Mouse (Mus musculus): ENCODE measurements around the gene Hnrnpul1. TPM values are rescaled to one million over a fixed set of nuclear protein-coding genes. Genes with fewer than 3 reads are reported as not detected.

The Hnrnpul1 gene
- polyA plus RNA-seq, 2 experiments = 26.5 to 36.5 TPM

DNA sequence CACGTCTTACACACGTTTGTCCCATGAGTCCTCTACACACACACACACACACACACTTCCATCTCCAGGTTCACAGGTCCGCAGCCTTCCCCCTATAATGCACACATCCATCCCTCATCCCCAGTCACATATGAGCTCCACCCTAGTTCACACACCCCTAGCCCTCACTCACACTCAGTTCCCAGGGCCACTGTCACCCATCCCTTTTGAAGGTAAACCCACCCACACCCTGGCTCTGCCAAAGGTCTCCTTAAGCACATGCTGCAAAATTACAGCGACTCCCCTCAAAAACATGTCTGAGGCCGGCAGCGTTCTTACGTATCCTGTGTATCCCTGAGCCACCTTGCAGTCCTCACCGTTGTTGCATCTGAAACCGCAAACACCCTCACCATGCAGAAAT lies 80.3 kb downstream of the Hnrnpul1 start:
- peaks cover 21% of the 10 kb centered on the region for H3K27me3 ChIP-seq (ENCODE audit: control insufficient read depth, insufficient read depth, low read length)
- no peak overlapping the region for H3K27ac ChIP-seq
- 15% methylated on average over 9 of the region's 9 CpGs for WGBS (ENCODE audit: insufficient replicate concordance)
- H3K4me3 ChIP-seq (ENCODE audit: insufficient read depth in 1 of 2, low read depth in 2 of 2, low read length in 2 of 2) = no peak overlapping the region; a peak in 1 of 4 replicates
- peak overlapping the region; percentile 66 for H3K4me2 ChIP-seq (ENCODE audit: low read depth)
- H3K9ac ChIP-seq (replicated peaks) = no peak overlapping the region
- no peaks in the 10 kb centered on the region for H3K36me3 ChIP-seq (replicated peaks; ENCODE audit: control insufficient read depth, insufficient read depth, low read depth)
- no peak for ATAC-seq (ENCODE audit: insufficient read depth)
- TF ChIP-seq CTCF (IDR thresholded peaks at IDR 0.05; ENCODE audit: low read depth) = no peak
- H3K9me3 ChIP-seq (ENCODE audit: control insufficient read depth, low read length) = no peaks in the 10 kb centered on the region
- no peak for DNase-seq (ENCODE audit: low read depth in 3 of 3, low spot score in 3 of 3)
- peaks cover 0 to 3% of the 10 kb centered on the region in 2 experiments; a peak in 2 of 4 replicates for H3K4me1 ChIP-seq (replicated peaks; ENCODE audit: control insufficient read depth in 2 of 2, insufficient read depth in 2 of 2, low read length in 1 of 2)

DNA sequence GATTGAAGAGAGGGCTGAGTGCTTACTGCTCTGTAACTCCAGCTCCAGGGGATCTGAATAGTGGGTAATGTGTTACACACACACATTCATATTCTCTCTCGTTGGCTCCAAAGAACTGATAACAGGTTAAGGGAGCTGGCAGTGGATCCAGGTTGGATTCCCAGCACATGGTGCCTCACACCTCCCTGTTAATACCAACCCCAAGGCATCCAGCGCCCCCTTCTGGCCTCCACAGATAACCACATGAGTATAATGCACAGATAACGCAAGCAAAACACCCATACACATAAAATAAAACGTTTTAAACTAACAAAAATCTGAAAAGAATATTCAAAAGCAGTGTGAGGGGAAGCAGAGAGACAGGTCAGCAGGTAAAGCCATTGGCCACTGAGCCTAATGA lies 82.1 kb downstream of the Hnrnpul1 start:
- no peak overlapping the region for H3K9ac ChIP-seq (replicated peaks)
- H3K4me3 ChIP-seq (ENCODE audit: insufficient read depth in 1 of 2, low read depth in 2 of 2, low read length in 2 of 2) = no peak overlapping the region
- ATAC-seq (ENCODE audit: insufficient read depth) = no peak
- no peaks in the 10 kb centered on the region for H3K9me3 ChIP-seq (ENCODE audit: control insufficient read depth, low read length)
- no peak for DNase-seq (ENCODE audit: low read depth in 3 of 3, low spot score in 3 of 3)
- TF ChIP-seq EP300 (IDR thresholded peaks at IDR 0.05; ENCODE audit: low read depth) = no peak
- peak; percentile 59 for TF ChIP-seq CTCF (IDR thresholded peaks at IDR 0.05; ENCODE audit: low read depth)
- H3K27me3 ChIP-seq (ENCODE audit: control insufficient read depth, insufficient read depth, low read length) = peaks cover 21% of the 10 kb centered on the region
- WGBS (ENCODE audit: insufficient replicate concordance) = 48% methylated on average over 4 of the region's 4 CpGs
- no peak overlapping the region for H3K27ac ChIP-seq
- no peak overlapping the region for H3K4me2 ChIP-seq (ENCODE audit: low read depth)
- H3K4me1 ChIP-seq (replicated peaks; ENCODE audit: control insufficient read depth in 2 of 2, insufficient read depth in 2 of 2, low read length in 1 of 2) = no peaks in the 10 kb centered on the region
- no peaks in the 10 kb centered on the region for H3K36me3 ChIP-seq (replicated peaks; ENCODE audit: control insufficient read depth, insufficient read depth, low read depth)

DNA sequence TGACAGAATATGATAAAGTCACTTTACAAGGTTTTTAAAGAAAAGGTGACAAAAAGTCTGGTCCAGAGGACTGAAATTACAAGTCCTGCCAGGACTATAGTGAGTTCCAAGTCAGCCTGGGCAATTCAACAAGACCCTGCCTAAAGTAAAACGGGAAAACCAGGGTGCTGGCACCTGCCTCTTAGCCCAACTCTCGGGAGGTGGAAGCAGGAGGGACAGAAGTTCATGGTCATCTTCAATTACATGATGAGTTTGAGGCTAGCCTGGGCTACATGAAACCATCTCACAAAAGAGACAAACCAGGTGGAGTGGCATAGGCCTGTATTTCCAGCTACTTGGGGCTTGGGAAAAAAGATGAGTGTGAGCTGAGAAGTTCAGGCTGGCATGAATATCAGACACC lies 82.9 kb downstream of the Hnrnpul1 start:
- Histone ChIP-seq H3K4me3 (ENCODE audit: insufficient read depth in 1 of 2, low read depth in 2 of 2, low read length in 2 of 2) (no peak overlapping the region), H3K9ac (replicated peaks) (no peak overlapping the region), H3K4me1 (replicated peaks; ENCODE audit: control insufficient read depth in 2 of 2, insufficient read depth in 2 of 2, low read length in 1 of 2) (no peaks in the 10 kb centered on the region), H3K9me3 (ENCODE audit: control insufficient read depth, low read length) (no peaks in the 10 kb centered on the region), H3K27ac (no peak overlapping the region), H3K4me2 (ENCODE audit: low read depth) (no peak overlapping the region), H3K36me3 (replicated peaks; ENCODE audit: control insufficient read depth, insufficient read depth, low read depth) (no peaks in the 10 kb centered on the region), H3K27me3 (ENCODE audit: control insufficient read depth, insufficient read depth, low read length) (peaks cover 21% of the 10 kb centered on the region)
- WGBS (ENCODE audit: insufficient replicate concordance) = 47% methylated on average over 2 of the region's 2 CpGs
- ATAC-seq (ENCODE audit: insufficient read depth) = no peak
- no peak for TF ChIP-seq CTCF (IDR thresholded peaks at IDR 0.05; ENCODE audit: low read depth)
- TF ChIP-seq EP300 (IDR thresholded peaks at IDR 0.05; ENCODE audit: low read depth) = no peak
- no peak for DNase-seq (ENCODE audit: low read depth in 3 of 3, low spot score in 3 of 3)

Other genes starting within 250 kb of the Hnrnpul1 start
- gene Ceacam2, start 214.9 kb downstream of the Hnrnpul1 start, polyA plus RNA-seq (2012; rRNA removed) = 0.02 and 0.03 TPM in 2 replicates
- 0.15 TPM in 1 of 2 replicates, not detected in the other for gene Ceacam2, start 214.9 kb downstream of the Hnrnpul1 start, polyA plus RNA-seq (2014; fragmentation: Nextera tagmentation; extraction: Ambion mirVana)
- gene Erich4, start 138.9 kb downstream of the Hnrnpul1 start, polyA plus RNA-seq (2012; rRNA removed) = 0.40 and 0.52 TPM in 2 replicates
- gene Erich4, start 138.9 kb downstream of the Hnrnpul1 start, polyA plus RNA-seq (2014; fragmentation: Nextera tagmentation; extraction: Ambion mirVana) = 0.47 and 0.51 TPM in 2 replicates
- gene Dmac2, start 135.3 kb downstream of the Hnrnpul1 start, polyA plus RNA-seq (2012; rRNA removed) = 8.1 and 9.6 TPM in 2 replicates
- gene Dmac2, start 135.3 kb downstream of the Hnrnpul1 start, polyA plus RNA-seq (2014; fragmentation: Nextera tagmentation; extraction: Ambion mirVana) = 6.9 and 7.4 TPM in 2 replicates
- 1.6 TPM in 2 replicates for gene B3gnt8, start 128.1 kb downstream of the Hnrnpul1 start, polyA plus RNA-seq (2012; rRNA removed)
- gene B3gnt8, start 128.1 kb downstream of the Hnrnpul1 start, polyA plus RNA-seq (2014; fragmentation: Nextera tagmentation; extraction: Ambion mirVana) = 0.72 and 0.81 TPM in 2 replicates
- gene Bckdha, start 95.8 kb downstream of the Hnrnpul1 start, polyA plus RNA-seq (2012; rRNA removed) = 20.1 and 22.0 TPM in 2 replicates
- 17.3 and 21.0 TPM in 2 replicates for gene Bckdha, start 95.8 kb downstream of the Hnrnpul1 start, polyA plus RNA-seq (2014; fragmentation: Nextera tagmentation; extraction: Ambion mirVana)
- 33.7 and 35.2 TPM in 2 replicates for gene Exosc5, start 95.6 kb downstream of the Hnrnpul1 start, polyA plus RNA-seq (2012; rRNA removed)
- gene Exosc5, start 95.6 kb downstream of the Hnrnpul1 start, polyA plus RNA-seq (2014; fragmentation: Nextera tagmentation; extraction: Ambion mirVana) = 48.1 and 51.6 TPM in 2 replicates
- 0.22 and 0.32 TPM in 2 replicates for gene Tmem91, start 79.6 kb downstream of the Hnrnpul1 start, polyA plus RNA-seq (2012; rRNA removed)
- gene Tmem91, start 79.6 kb downstream of the Hnrnpul1 start, polyA plus RNA-seq (2014; fragmentation: Nextera tagmentation; extraction: Ambion mirVana) = 0.39 and 0.51 TPM in 2 replicates
- gene B9d2, start 74.0 kb downstream of the Hnrnpul1 start, polyA plus RNA-seq (2012; rRNA removed) = 21.9 and 28.2 TPM in 2 replicates
- gene B9d2, start 74.0 kb downstream of the Hnrnpul1 start, polyA plus RNA-seq (2014; fragmentation: Nextera tagmentation; extraction: Ambion mirVana) = 18.8 and 20.4 TPM in 2 replicates
- gene Tgfb1, start 67.8 kb downstream of the Hnrnpul1 start, polyA plus RNA-seq (2012; rRNA removed) = 16.6 and 18.5 TPM in 2 replicates
- gene Tgfb1, start 67.8 kb downstream of the Hnrnpul1 start, polyA plus RNA-seq (2014; fragmentation: Nextera tagmentation; extraction: Ambion mirVana) = 3.9 and 4.3 TPM in 2 replicates
- 17.1 and 19.5 TPM in 2 replicates for gene Ccdc97, start 35.7 kb downstream of the Hnrnpul1 start, polyA plus RNA-seq (2012; rRNA removed)
- 11.3 and 13.2 TPM in 2 replicates for gene Ccdc97, start 35.7 kb downstream of the Hnrnpul1 start, polyA plus RNA-seq (2014; fragmentation: Nextera tagmentation; extraction: Ambion mirVana)
- 5.3 and 5.8 TPM in 2 replicates for gene Axl, start 33.9 kb upstream of the Hnrnpul1 start, polyA plus RNA-seq (2012; rRNA removed)
- gene Axl, start 33.9 kb upstream of the Hnrnpul1 start, polyA plus RNA-seq (2014; fragmentation: Nextera tagmentation; extraction: Ambion mirVana) = 11.8 and 12.7 TPM in 2 replicates
- 0.22 and 0.49 TPM in 2 replicates for gene Cyp2s1, start 62.2 kb upstream of the Hnrnpul1 start, polyA plus RNA-seq (2012; rRNA removed)
- 0.25 and 0.52 TPM in 2 replicates for gene Cyp2s1, start 62.2 kb upstream of the Hnrnpul1 start, polyA plus RNA-seq (2014; fragmentation: Nextera tagmentation; extraction: Ambion mirVana)
- 0.05 and 0.07 TPM in 2 replicates for gene Cyp2b10, start 142.9 kb upstream of the Hnrnpul1 start, polyA plus RNA-seq (2012; rRNA removed)
- gene Cyp2b10, start 142.9 kb upstream of the Hnrnpul1 start, polyA plus RNA-seq (2014; fragmentation: Nextera tagmentation; extraction: Ambion mirVana) = 0.10 TPM in 1 of 2 replicates, not detected in the other

Data from liver, embryonic 14.5 days (tissue).